Mouse (Mus musculus) erythroblast, embryonic 14.5 days (primary cell): ENCODE data around the gene Rassf8. TPM values are rescaled to one million over a fixed set of nuclear protein-coding genes. Genes with fewer than 3 reads are reported as not detected.

Experiments
- H3K27me3 ChIP-seq: 2 replicates; pipeline ENCODE4 v1.6.1; 2012; ENCODE audit warnings: inconsistent platforms; ENCODE audit not compliant: control insufficient read depth
- H3K36me3 ChIP-seq: 2 replicates; pipeline ENCODE4 v1.6.1; 2012; ENCODE audit warnings: mild to moderate bottlenecking, inconsistent platforms; ENCODE audit not compliant: control insufficient read depth
- H3K4me1 ChIP-seq: 2 replicates; pipeline ENCODE4 v1.6.1; 2012; ENCODE audit warnings: inconsistent platforms; ENCODE audit not compliant: control insufficient read depth
- H3K4me3 ChIP-seq: replicated peaks from 2 replicates; pipeline ENCODE3; 2012; ENCODE audit warnings: moderate library complexity, mild to moderate bottlenecking, inconsistent platforms
- H3K9me3 ChIP-seq: 2 replicates; pipeline ENCODE4 v1.6.1; 2012; ENCODE audit warnings: low read length, inconsistent platforms, mixed read lengths; ENCODE audit not compliant: control insufficient read depth
- GATA1 ChIP-seq: IDR thresholded peaks from 2 replicates; pipeline ENCODE4 v1.6.1; 2012; ENCODE audit warnings: low read length, inconsistent platforms, mixed read lengths
- TAL1 ChIP-seq: IDR thresholded peaks from 3 replicates; pipeline ENCODE4 v1.6.1; 2012; ENCODE audit warnings: low read length, inconsistent platforms, mixed read lengths
- polyA plus RNA-seq: library from polyadenylated mRNA; stranded (reverse); fragments of >175 nt; gene quantifications from 2 replicates; pipeline ENCODE4 v1.2.3, GENCODE M21; 2012

Rassf8 gene
- polyA plus RNA-seq = 0.06 TPM in 1 of 2 replicates, not detected in the other

DNA sequence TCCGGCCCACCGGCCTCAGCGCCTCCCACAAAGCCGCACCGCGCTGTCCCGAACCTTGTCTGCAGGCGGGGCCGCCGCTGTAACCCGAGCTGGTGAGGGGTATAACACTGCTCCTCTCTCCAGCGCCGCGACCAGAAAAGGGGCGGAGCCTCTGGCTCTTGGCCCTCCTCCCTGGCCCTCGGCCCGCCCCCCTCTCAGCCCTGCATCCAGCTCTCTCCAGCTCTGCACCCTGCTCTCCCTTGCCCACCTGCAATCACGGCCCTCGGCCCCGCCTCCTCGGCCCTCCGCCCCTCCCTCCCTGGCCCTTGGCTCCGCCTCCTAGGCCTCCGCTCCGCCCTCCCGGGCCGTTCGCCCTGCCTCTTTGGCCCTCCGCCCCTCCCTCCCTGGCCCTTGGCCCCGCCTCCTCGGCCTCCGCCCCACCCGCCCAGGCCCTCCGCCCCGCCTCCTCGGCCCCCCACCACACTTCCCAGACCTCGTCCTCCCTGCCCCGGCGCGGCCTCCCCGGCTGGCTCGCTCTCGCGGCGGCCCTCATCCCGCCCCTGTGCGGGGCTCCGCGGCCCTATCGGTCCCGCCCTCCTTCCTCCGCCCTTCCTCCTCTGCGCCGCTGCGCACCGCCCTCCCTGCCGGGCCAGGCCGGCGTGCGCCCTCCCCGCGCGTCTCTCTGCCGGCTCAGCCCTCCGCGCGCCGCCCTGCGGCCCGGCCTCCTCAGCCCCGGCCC, at the start of gene Rassf8:
Gene Rassf8, plus strand, starts transcription at position 617 of the 718 bp plus-strand sequence.
- Histone ChIP-seq H3K36me3 (no peaks in the 10 kb centered on the region; the same call in 1 of the 2 replicates), H3K4me1 (peaks cover 10% of the 10 kb centered on the region), H3K9me3 (peaks cover 3% of the 10 kb centered on the region; the same call in 1 of the 2 replicates), H3K27me3 (peaks cover 52% of the 10 kb centered on the region), H3K4me3 (peak within 1 kb of the TSS; percentile 58)
- no peak for TF ChIP-seq TAL1
- TF ChIP-seq GATA1 = no peak

DNA sequence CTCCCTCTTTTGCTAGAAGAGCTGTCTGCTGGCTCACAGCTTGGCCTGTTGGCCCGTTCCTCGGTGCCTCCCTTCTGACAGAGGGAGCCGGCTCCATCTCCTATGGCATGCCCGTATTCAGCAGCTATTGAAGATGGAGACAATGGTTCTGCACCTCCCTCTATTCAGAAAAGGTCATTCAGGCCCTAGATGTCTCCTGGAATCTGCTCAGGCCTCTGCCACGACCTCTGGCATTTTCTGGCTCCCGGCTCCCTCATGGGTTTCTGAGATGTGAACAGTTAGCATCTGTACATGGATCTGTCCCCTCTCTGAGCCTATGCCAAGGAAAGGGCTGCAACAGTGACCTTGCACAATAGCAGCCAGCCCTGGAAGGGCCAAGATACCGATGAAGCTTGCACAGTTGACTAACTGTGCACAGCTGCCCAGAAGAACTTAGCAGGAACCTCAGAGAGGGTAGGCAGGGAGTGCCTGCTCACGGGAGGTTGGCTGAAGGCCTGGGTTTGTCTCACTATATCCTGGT, 45.5 kb upstream of the Rassf8 start:
- Histone ChIP-seq H3K27me3 (no peaks in the 10 kb centered on the region), H3K9me3 (no peaks in the 10 kb centered on the region), H3K36me3 (no peaks in the 10 kb centered on the region), H3K4me3 (no peak overlapping the region), H3K4me1 (no peaks in the 10 kb centered on the region)
- no peak for TF ChIP-seq GATA1
- TF ChIP-seq TAL1 = no peak

DNA sequence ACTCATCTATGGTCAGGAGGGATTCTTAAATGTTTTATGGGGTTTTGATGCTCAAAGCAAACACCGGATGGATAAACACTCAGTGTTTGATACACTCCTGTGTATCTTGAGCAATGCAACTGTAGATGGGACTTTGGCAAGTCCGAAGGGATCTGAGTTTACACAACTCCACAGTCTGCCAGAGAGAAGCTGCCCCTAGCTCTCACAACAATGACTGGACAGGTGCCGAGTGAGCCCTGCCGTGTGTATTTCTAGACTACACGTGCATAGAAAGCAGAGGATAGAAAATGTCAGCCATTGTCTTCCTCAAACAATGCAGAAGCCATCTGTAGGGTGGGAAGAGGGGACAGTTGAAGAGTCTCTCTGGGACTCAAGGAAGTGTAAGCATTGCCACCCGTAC, 42.9 kb upstream of the Rassf8 start:
- Histone ChIP-seq H3K9me3 (no peaks in the 10 kb centered on the region), H3K27me3 (no peaks in the 10 kb centered on the region), H3K4me3 (no peak overlapping the region), H3K36me3 (no peaks in the 10 kb centered on the region), H3K4me1 (no peaks in the 10 kb centered on the region)
- TF ChIP-seq TAL1 (no peak), GATA1 (no peak)

DNA sequence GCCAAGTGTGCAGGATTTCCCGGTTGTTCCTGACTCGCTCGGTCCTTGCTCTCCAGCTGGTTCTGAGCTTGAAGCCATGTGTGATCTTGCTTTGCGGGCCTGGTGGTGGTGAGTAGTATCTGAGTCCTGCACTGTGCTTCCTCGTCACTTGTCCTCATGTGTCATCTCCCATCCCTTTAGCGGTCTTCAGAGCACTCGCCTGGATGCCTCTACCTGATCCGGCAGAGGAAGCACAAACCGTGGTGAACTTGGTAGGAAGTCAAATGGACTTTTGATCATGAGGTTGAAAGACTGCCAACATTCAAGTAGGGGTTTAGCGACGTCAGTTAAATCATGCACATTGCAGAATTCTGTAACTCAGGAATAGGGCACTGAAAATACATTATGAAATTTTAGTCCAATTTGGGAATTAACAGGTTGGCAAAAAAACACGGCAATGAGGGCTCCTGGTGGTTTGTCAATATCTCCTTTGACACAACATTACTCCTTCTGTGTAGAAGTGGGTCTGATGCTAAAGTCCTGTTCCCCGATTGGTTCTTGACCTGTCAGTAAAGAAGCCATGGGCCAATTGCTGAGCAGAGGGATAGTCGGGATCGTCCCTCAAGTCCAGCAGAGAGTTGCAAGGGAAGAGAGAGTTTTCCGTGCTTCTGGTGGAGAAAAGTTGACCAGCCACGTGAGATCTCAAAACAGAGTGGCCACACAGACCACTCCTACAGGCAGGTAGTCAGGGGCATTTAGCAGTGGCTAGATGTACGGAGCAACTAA, 36.4 kb upstream of the Rassf8 start:
- H3K4me1 ChIP-seq = no peaks in the 10 kb centered on the region
- H3K9me3 ChIP-seq = peaks cover 11% of the 10 kb centered on the region
- no peaks in the 10 kb centered on the region for H3K36me3 ChIP-seq
- no peak overlapping the region for H3K4me3 ChIP-seq
- TF ChIP-seq GATA1 (no peak), TAL1 (no peak)
- H3K27me3 ChIP-seq = no peaks in the 10 kb centered on the region

DNA sequence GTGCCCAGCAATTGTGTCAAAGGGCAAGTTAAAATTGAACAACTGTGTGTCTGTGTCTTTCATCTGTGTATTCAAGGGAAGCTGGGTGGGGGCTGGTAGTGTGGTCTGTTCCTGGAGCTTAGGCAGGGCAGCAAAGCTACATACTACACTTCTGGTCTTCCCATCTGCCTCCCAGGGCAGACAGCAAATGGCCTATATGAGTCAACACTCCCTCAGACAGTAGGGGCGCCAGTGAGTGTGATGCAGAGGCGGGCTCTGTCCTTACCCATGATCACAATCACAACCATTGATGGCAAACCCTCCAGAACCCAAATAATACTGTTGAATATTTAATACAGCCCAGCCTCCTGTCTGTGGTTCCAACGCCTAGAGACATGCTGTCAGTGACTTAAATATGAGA, 35.8 kb upstream of the Rassf8 start:
- peaks cover 11% of the 10 kb centered on the region for H3K9me3 ChIP-seq
- no peaks in the 10 kb centered on the region for H3K36me3 ChIP-seq
- no peaks in the 10 kb centered on the region for H3K27me3 ChIP-seq
- no peaks in the 10 kb centered on the region for H3K4me1 ChIP-seq
- no peak for TF ChIP-seq GATA1
- no peak for TF ChIP-seq TAL1
- H3K4me3 ChIP-seq = no peak overlapping the region

DNA sequence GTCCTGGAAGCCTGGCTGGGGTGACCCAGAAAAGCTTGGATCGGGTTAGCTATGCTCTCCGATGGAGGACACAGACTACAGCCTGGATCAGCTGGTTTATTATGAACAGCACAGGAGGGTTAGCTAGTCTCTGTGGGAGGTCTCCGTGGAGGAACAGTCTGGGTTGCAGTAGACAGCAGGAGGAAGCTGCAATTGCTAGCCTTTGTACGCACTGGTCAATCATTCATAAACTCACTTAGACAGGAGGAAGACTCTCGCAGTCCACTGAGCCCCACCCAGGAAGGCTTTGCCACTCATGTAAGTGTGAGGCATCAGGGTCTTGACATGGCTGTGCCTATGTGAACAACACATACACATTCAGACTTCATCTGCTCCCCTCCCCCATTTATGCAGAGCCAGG, 35.2 kb upstream of the Rassf8 start:
- Histone ChIP-seq H3K4me1 (no peaks in the 10 kb centered on the region), H3K9me3 (peaks cover 11% of the 10 kb centered on the region), H3K36me3 (no peaks in the 10 kb centered on the region), H3K27me3 (no peaks in the 10 kb centered on the region), H3K4me3 (no peak overlapping the region)
- TF ChIP-seq TAL1 (no peak), GATA1 (no peak)

DNA sequence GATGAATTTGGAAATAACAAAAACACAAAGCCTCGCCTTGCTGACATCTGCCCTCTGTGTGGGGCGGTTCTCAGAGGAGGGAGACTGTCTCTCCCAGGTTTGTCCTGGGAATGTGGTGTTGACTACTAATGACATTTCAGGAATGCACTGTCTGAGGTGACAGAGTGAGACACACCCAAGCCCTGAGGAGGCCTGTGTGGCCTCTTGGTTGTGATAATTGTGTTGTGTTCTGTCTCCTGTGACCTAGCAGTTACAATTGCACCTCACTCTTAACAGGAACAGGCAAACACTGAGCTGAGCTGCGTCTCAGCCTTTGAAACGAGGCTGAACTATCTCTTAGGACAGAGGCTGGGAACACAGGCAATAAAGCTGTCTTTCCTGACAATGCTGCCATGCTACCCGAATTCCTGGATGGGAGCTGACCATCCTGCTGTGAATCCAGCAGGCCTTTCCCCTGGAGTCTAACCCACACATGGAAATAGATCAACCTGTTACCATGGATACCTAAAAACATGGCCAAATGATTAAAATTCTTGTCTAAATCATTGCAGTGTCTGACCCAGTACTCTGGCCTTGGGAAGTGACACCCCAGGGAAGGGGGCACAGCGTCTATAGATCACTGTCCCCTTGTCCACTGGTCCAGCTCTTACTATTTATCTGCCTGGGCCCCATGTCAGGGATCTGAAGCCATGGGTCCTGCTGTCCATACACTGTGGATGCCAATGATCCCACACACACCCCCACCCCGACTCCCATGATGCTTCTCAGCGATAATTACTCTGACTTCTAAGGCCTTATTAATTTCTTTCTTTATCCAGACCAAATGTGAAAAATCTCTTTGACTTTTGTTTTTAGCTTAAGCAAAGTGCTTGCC, 33.1 kb upstream of the Rassf8 start:
- Histone ChIP-seq H3K27me3 (no peaks in the 10 kb centered on the region), H3K9me3 (peaks cover 11% of the 10 kb centered on the region), H3K4me3 (no peak overlapping the region), H3K4me1 (no peaks in the 10 kb centered on the region), H3K36me3 (no peaks in the 10 kb centered on the region)
- TF ChIP-seq TAL1 = no peak
- no peak for TF ChIP-seq GATA1

DNA sequence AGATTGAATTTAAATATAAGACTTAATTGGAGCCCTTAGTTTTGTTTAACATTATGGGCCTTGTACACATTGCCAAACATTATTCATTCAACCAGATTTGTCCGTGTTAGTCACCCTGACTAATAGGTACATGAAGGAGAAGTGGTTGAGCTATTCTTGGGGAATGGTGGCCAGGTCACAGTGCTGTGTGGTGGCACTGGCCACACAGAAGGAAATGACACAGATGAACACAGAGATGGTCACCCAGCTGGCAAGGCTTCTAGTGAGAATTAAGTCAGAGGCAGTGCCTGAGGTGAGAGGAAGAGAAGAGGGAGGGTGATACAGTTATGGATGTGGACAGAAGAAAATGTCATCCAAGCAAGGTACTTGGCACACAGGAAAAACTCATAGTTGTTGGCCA, 32.4 kb upstream of the Rassf8 start:
- Histone ChIP-seq H3K27me3 (no peaks in the 10 kb centered on the region), H3K36me3 (no peaks in the 10 kb centered on the region), H3K4me1 (no peaks in the 10 kb centered on the region), H3K9me3 (peaks cover 11% of the 10 kb centered on the region), H3K4me3 (no peak overlapping the region)
- TF ChIP-seq GATA1 = no peak
- TF ChIP-seq TAL1 = no peak
